In the genomic region with DNA sequence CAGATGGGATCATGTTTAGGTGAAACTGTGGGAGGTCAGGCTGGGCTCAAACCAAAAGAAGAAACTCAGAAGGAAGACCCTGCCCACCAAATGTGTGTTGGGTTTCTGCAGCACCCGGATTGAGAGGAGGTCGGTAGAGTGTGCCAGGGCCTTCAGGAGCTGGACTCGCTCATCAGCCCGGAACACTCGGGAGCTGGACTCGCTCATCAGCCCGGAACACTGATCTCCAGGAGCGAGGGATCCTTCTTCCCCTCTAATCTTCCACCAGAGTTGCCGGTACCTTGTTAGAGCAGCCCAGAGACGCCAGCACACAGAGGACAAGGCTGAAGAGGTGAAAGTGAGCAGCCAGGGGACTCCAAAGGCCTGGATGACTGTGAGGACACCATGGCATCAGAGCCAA, we compare ENCODE assay signal across 20 mouse cellular contexts.
"Had no signal": no experiment of that assay in that cellular context is flagged by ENCODE, and none has a peak within 500 bp of the region (broad histone marks: within the 10 kb centered on the region; RNA-seq: fewer than 3 reads in every experiment).

No protein-coding gene starts in this region.

- H3K27ac ChIP-seq: layer of hippocampus, adult 2 months; limb, embryonic 15.5 days; liver, embryonic 14.5 days; macrophage; midbrain, embryonic 10.5 days; midbrain, embryonic 13.5 days; neural tube, embryonic 13.5 days; stomach, postnatal 0 days had no signal

- H3K9ac ChIP-seq: limb, embryonic 15.5 days; liver, embryonic 14.5 days; liver, postnatal 0 days; lung, embryonic 14.5 days; midbrain, embryonic 13.5 days; neural tube, embryonic 13.5 days had no signal

- H3K36me3 ChIP-seq: limb, embryonic 15.5 days; midbrain, embryonic 10.5 days; midbrain, embryonic 13.5 days; neural tube, embryonic 13.5 days had no signal

- H3K27me3 ChIP-seq: limb, embryonic 15.5 days; midbrain, embryonic 13.5 days; neural tube, embryonic 13.5 days had no signal

- H3K4me2 ChIP-seq: limb, embryonic 15.5 days; liver, embryonic 11.5 days; lung, embryonic 14.5 days; midbrain, embryonic 13.5 days; neural tube, embryonic 13.5 days had no signal

- DNase-seq: layer of hippocampus, adult 9-11 months; liver, postnatal 0 days; lung, embryonic 14.5 days; thymus, adult 2 months; thymus, postnatal 14 days; thymus, postnatal 4 days had no signal

- H3K4me3 ChIP-seq: layer of hippocampus, adult 2 months; limb, embryonic 15.5 days; megakaryocyte, embryonic 14.5 days; midbrain, embryonic 10.5 days; midbrain, embryonic 13.5 days; myocyte; neural tube, embryonic 13.5 days had no signal

- ATAC-seq: intestine, postnatal 0 days; liver, postnatal 0 days; lung, postnatal 0 days; midbrain, embryonic 13.5 days; midbrain, embryonic 16.5 days had no signal

- H3K9me3 ChIP-seq: limb, embryonic 15.5 days; megakaryocyte, embryonic 14.5 days; midbrain, embryonic 10.5 days; midbrain, embryonic 13.5 days; neural tube, embryonic 13.5 days had no signal
